Mouse (Mus musculus): ENCODE measurements around the gene Dner.

GRCm38 (mm10) chr1:84433291-84433980, 262.6 kb downstream of the Dner start:
- TF ChIP-seq USF1 (IDR thresholded peaks at IDR 0.05; ENCODE audit: low read depth, low read length), result no peak
- TF ChIP-seq MAFK (IDR thresholded peaks at IDR 0.05; ENCODE audit: borderline replicate concordance, low read depth, low read length), result no peak
- no peak for TF ChIP-seq MYC (IDR thresholded peaks at IDR 0.05; ENCODE audit: low read depth, low read length)
- no peak for TF ChIP-seq POLR2A (IDR thresholded peaks at IDR 0.05; ENCODE audit: control insufficient read depth in 1 of 2, insufficient read depth in 1 of 2, low read depth in 1 of 2, low read length in 2 of 2, poor library complexity in 1 of 2)
- TF ChIP-seq EP300 (IDR thresholded peaks at IDR 0.05; ENCODE audit: low read depth in 1 of 2, low read length in 2 of 2), result no peak
- no peak for TF ChIP-seq ETS1 (IDR thresholded peaks at IDR 0.05; ENCODE audit: low read depth, low read length)

Data from MEL (cell line).